Mouse (Mus musculus): Measurements from ENCODE around the gene Hist1h2ae.
A peak's percentile ranks its signal among the peaks of the same experiment; 100 is the strongest.
"Not testable (repeated sequence)": the region's sequence is repeated elsewhere in the genome, so short reads cannot be mapped to it uniquely, and the experiment has no call there.

Hist1h2ae gene

DNA sequence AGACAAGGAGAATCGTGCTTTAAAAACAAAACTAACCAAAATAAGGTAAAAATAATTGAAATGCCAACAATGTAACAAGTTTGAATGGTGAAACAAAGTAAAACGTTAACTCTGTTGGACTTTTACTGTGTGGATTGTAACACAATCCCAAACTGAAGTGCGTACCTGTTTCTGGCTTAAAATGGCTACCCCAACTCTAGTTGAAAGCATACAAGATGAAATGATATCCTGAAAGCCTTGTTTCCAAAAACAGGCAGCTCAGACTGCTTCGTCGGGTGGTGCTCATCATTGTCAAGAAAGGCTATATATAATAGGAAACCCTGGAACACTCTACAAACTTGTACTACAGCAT, 9.5 kb downstream of the Hist1h2ae start:
- DNase-seq, result not testable (repeated sequence)

- not testable (repeated sequence) for DNase-seq
Observed at GRCm38 (mm10) chr13:23560699-23561098, 10.3 kb downstream of the Hist1h2ae start.

DNA sequence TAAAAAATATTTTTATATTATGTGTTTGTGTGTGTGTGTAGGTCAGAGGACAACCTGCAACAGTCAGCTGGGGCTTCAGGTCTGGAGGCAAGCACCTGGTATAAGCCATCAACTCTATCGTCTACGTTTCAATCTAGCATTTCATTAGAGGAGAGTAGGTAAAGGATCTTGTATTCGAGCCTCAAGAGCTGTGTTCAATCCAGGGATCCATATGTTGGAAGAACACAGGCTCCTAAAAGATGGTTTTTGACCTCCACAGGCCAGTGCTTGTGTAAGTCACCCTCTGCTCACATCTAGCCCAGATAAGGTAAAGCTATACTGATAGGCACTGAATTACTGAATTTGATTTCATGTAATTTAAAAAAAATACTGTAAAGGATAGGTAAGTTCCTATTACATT, 14.1 kb downstream of the Hist1h2ae start:
- no peak for DNase-seq

DNA sequence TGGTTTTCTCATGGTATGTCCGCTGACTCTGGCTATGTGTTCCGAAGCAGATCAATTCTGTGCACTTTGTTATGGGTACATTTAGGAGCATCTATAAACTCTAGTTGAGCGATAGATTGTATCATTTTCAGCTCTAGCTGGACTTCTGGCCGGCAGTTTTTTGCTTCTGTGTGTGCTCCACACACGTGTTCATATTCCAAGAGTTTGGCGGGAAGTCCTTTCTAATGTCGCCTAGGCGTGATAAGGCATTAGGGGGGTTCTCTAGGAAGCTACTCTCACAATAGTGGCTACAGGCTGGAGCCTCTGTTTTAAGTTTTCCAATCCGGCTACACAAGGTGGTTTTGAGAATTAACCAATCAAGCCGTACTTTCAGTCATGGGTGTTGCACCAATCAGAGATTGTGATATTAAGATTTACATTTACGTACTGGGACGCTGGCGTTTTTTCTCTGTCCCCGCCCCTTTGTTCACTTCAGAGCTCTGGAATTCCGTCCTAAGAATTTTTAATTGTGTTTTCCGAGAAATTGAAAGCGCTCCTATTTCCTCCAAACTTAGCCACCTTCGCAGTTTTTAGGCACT, 15.1 kb downstream of the Hist1h2ae start:
- peak; percentile 85 for DNase-seq

DNA sequence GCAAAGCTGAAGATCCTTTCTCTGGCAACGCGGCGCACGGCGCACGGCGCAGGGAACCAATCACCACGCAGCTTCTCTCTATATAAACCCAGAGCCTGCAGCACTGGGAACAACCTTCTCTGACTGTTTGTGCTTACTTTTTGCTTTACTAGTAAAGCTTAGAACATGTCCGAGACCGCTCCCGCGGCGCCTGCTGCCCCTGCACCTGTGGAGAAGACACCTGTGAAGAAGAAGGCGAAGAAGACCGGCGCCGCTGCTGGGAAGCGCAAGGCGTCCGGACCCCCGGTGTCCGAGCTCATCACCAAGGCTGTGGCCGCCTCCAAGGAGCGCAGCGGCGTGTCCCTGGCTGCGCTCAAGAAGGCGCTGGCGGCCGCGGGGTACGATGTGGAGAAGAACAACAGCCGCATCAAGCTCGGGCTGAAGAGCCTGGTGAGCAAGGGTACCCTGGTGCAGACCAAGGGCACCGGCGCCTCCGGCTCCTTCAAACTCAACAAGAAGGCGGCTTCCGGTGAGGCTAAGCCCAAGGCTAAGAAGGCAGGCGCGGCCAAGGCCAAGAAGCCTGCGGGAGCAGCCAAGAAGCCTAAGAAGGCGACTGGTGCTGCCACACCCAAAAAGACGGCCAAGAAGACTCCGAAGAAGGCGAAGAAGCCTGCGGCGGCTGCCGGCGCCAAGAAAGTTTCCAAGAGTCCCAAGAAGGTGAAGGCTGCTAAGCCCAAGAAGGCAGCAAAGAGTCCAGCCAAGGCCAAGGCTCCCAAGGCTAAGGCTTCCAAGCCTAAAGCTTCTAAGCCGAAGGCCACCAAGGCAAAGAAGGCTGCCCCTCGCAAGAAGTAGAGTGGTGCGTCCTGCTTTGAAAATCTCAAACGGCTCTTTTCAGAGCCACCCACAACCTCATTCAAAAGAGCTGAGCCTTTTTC, 15.8 kb downstream of the Hist1h2ae start:
- peak; percentile 83 for DNase-seq

GRCm38 (mm10) chr13:23554393-23554792, 16.6 kb downstream of the Hist1h2ae start:
- no peak for DNase-seq

DNA sequence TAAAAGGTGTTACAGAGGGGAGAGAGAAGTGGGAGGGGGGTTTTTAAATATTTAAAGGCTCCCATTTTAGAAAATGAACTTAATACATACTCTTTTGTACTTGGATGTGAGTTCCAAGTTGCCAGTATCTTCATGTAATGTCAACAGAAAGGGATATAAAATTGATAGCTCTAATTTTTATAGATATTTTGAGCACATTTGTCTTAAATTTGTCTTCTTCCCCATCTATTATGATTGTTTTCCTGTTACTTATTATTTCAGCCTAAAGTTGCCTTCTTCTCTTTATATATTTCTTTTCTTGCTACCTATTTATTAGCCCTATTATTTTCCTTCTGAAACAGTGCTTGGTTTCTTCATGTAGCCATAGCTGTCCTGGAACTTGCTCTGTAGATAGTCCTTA, 18.1 kb downstream of the Hist1h2ae start, which contains the start of gene Hist1h1d:
Hist1h1d (plus strand) TSS at position 301 of the 400 bp plus-strand sequence.
- no peak for DNase-seq

DNA sequence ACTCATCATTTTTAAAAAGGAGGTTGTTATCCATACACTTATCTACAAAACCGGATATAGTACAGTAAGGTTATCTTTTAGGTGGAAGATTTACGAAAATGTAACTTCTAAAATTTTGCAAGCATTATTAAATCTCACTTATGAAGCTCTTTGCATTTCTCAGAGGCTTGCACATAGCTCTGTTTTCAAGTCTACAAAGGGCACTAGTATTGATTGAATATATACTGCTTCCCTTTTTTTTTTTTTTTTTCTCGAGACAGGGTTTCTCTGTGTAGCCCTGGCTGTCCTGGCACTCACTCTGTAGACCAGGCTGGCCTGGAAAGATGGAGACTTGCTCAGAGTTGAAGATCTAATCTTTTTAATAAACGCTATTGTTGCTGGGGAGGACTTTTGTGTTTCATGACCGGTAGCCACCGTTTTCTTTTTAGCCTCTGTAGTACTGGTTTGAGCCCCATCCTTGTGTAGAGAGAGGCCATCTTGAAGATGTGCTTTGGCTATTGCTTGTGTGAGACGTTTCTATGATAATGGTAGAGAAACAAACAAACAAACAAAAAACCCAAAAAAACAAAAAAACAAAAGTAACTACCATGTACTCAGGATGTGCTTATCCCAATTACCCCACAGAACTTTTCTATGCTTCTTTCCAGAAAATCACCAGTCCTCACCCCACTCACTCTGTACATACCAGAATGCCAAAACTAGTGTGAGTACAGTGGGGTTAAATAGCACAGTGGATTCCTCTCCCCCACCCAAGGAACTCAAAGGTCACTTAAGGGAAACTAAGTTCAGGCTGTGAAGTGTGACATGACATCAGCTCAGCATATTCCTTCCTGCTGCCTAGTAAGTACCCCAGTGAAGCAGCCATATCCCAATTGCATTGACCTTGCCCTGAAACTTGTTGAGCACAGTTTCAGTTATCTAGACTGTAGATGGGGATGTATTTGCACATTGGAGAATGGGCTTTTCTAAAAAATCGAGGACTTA, 18.8 kb downstream of the Hist1h2ae start:
- DNase-seq, result no peak

GRCm38 (mm10) chr13:23551146-23551834, 19.7 kb downstream of the Hist1h2ae start, which contains the start of gene Hist1h4f:
Gene Hist1h4f (minus strand): TSS chr13:23551648.
- DNase-seq, result peak; percentile 91

DNA sequence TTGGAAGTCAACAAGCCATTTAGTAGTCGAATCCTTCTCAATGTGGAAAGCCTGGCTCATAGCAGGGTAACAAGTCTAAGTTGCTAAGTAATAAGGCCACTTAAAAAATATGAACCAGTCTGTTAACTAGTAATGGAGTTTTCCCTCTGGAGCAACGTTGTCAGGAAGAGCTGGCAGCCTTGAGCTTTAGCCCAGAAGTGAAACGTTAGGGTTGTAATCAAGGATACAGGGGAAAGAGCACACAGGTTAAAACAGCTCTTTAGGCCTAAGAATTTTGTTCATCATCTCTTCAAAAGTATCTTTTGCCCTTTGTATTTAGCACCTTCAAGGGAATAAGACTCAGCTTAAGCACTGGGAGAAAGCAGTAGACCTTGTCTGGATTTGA, 20.3 kb downstream of the Hist1h2ae start:
- no peak for DNase-seq

- DNase-seq, result no peak
Observed at GRCm38 (mm10) chr13:23546694-23547093, 24.3 kb downstream of the Hist1h2ae start.

- DNase-seq, result not testable (repeated sequence)
Observed at GRCm38 (mm10) chr13:23544787-23545120, 26.3 kb downstream of the Hist1h2ae start.

GRCm38 (mm10) chr13:23543965-23544786, 26.8 kb downstream of the Hist1h2ae start, which contains the start of gene Hist1h3f:
Gene Hist1h3f (plus strand): TSS chr13:23544052.
- DNase-seq, result peak; percentile 73

DNA sequence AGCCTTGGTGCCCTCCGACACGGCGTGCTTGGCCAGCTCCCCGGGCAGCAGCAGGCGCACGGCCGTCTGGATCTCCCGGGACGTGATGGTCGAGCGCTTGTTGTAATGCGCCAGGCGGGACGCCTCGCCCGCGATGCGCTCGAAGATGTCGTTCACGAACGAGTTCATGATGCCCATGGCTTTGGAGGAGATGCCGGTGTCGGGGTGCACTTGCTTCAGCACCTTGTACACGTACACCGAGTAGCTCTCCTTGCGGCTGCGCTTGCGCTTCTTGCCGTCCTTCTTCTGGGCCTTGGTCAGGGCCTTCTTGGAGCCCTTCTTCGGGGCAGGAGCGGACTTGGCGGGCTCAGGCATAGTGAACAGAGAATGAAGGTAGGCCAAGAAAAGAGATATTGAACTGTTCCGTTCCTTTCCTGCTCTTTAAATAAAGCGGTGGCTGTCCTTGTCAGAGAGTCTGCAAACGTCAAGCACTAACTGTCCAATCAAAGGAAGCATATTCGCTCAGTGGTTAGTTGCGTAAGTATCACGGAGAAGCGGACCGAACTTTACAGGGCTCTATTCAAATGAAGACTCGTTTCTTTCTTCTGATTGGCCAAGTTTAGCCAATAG, 27.9 kb downstream of the Hist1h2ae start, which contains the start of gene Hist1h2bh:
Hist1h2bh (minus strand) TSS at position 394 of the 609 bp plus-strand sequence.
- DNase-seq, result peak; percentile 72

DNA sequence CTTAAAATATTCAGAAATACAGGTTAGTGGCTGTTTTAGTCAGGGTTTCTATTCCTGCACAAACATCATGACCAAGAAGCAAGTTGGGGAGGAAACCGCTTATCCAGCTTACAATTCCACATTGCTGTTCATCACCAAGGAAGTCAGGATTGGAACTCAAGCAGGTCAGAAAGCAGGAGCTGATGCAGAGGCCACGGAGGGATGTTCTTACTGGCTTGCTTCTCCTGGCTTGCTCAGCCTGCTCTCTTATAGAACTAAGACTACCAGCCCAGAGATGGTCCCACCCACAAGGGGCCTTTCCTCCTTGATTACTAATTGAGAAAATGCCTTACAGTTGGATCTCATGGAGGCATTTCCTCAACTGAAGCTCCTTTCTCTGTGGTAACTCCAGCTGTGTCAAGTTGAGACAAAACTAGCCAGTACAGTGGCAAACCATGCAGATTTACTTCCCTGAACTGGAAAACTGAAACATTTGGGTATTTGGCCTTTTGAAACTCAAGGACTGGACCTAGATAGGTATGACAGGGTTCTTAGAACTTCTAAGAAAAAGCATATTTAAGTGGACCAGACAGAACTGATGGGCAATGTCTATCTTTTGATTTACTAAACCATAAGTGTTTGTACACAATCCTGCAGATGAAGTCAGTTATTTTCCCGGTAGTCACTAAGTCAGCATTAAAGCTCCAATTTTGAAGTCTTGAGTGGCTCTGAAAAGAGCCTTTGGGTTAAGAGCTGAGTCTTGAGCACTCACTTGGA, 28.6 kb downstream of the Hist1h2ae start:
- DNase-seq, result not testable (repeated sequence)

DNA sequence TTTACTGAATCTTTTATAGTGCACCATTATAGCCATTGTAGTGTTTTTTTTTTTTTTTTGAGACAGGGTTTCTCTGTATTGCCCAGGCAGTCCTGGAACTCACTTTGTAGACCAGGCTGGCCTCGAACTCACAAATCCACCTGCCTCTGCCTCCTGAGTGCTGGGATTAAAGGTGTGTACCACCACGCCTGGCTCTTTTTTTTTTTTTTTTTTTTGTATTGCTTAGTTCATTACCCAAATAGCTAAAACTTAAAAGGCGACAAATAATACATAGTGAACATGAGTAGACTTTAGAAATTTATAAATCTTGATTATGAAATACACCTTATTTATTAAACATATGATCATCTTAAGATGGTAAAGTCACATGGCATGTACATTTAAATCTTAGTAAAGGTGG, 29.5 kb downstream of the Hist1h2ae start:
- no peak for DNase-seq

GRCm38 (mm10) chr13:23539821-23540220, 31.2 kb downstream of the Hist1h2ae start:
- DNase-seq, result not testable (repeated sequence)

DNA sequence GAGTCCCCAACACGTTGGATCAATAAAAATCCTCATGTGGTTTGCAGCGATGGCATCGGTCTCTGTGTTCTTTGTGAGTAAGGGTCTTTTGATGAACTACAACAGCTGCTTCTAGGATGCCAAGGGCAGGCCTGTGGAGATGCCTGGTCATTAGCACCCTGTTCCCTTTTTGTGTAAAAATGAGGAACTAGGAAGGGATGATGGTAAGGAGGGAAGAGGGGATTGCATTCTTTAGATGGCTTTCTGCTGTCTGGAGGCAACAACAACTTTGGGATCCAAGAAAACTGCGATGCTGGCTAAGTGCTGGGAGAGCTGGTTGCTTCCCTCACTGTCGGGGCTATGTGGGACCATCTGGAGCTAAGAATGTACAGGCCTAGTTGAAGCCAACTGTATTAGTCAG, 32.8 kb downstream of the Hist1h2ae start:
- DNase-seq, result no peak

GRCm38 (mm10) chr13:23537006-23537710, 33.9 kb downstream of the Hist1h2ae start:
- no peak for DNase-seq

All from kidney, postnatal 10 days (tissue).